Mouse (Mus musculus): ENCODE results near the gene Hectd4. TPM values are rescaled to one million over a fixed set of nuclear protein-coding genes. Genes with fewer than 3 reads are reported as not detected.

Gene Hectd4
- polyA plus RNA-seq, 1 experiment = 79.8 TPM

DNA sequence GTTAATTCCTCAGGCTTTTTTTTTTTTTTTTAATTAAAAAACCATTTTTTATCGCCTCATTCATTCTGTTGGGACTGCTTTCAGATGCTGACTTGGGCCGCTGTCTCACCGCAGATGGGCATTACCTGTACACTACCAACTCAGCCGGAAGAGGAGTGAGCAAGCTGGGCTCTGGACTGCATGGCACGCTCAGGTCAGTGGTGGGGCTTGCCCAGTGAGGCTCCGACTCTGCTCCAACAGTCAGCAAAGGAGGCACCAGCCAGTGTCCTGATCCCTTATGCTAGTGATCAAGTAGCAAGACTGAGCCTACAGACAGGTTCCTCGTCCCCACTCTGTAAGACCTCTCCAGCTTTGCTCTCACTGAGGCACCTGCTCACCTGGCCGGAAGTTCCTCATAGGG lies 42.4 kb downstream of the Hectd4 start:
- H3K27ac ChIP-seq (ENCODE audit: insufficient read depth, low read length) = no peak overlapping the region
- H3K4me1 ChIP-seq (ENCODE audit: control insufficient read depth, insufficient read depth, low read length) = peaks cover 2% of the 10 kb centered on the region; the same call in 1 of the 2 replicates
- TF ChIP-seq CTCF (IDR thresholded peaks at IDR 0.05; ENCODE audit: extremely low read depth, insufficient read depth, low read length) (no peak), POLR2A (IDR thresholded peaks at IDR 0.05; ENCODE audit: extremely low read depth, insufficient read depth, low read length) (no peak)
- H3K4me3 ChIP-seq (ENCODE audit: insufficient read depth, low read length) = no peak overlapping the region

DNA sequence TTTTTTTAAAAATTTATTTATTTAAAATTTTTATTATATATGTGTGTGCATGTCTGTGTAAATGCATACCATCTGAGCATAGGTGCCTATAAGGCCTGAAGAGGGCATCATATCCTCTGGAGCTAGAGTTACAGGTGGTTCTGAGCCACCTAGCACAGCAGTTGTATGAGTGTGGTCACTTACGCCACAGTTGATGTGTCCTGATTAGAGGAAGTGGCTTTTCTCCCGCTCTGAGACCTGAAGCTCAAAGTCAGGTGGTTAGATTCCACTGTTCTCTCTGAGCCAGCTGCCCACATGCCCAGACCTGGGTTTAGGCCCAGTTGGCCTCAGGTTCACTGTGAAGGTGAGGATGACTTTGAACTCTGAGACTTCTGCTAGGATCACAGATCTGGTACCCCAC lies 44.6 kb downstream of the Hectd4 start:
- TF ChIP-seq CTCF (IDR thresholded peaks at IDR 0.05; ENCODE audit: extremely low read depth, insufficient read depth, low read length) = no peak
- no peak for TF ChIP-seq POLR2A (IDR thresholded peaks at IDR 0.05; ENCODE audit: extremely low read depth, insufficient read depth, low read length)
- Histone ChIP-seq H3K4me3 (ENCODE audit: insufficient read depth, low read length) (no peak overlapping the region), H3K27ac (ENCODE audit: insufficient read depth, low read length) (no peak overlapping the region), H3K4me1 (ENCODE audit: control insufficient read depth, insufficient read depth, low read length) (no peaks in the 10 kb centered on the region)

DNA sequence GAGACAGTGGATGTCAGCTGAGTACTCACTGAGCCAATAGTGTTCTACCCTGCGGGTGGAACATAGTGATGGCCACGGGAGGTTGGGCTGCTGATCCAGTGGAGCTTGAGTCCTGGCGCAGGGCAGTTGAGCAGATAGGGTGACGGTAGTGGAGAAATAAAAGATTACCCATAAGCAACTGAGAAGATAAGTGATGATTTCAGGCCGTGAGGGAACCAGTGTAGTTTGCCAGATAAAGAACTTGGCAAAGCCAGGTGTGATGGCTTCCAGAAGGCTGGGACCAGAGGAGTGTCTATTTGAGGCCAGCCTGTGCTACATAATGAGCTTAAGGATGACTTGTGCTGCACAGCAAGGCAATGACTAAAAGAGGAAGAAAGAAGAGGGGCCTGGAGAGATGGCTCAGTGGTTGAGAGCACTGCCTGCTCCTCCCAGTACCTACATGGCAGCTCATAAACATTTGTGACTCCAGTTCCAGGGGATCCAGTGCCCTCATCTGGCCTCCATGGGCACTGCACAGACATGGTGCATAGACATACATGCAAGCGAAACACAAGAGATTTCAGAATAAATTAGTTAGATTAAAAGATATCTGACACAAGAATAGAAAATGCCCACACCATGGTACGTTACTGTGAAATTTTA lies 46.8 kb downstream of the Hectd4 start:
- H3K4me3 ChIP-seq (ENCODE audit: insufficient read depth, low read length) = no peak overlapping the region
- H3K27ac ChIP-seq (ENCODE audit: insufficient read depth, low read length) = no peak overlapping the region
- peaks cover 2% of the 10 kb centered on the region; the same call in 1 of the 2 replicates for H3K4me1 ChIP-seq (ENCODE audit: control insufficient read depth, insufficient read depth, low read length)
- TF ChIP-seq POLR2A (IDR thresholded peaks at IDR 0.05; ENCODE audit: extremely low read depth, insufficient read depth, low read length) (no peak), CTCF (IDR thresholded peaks at IDR 0.05; ENCODE audit: extremely low read depth, insufficient read depth, low read length) (peak; percentile 72)

DNA sequence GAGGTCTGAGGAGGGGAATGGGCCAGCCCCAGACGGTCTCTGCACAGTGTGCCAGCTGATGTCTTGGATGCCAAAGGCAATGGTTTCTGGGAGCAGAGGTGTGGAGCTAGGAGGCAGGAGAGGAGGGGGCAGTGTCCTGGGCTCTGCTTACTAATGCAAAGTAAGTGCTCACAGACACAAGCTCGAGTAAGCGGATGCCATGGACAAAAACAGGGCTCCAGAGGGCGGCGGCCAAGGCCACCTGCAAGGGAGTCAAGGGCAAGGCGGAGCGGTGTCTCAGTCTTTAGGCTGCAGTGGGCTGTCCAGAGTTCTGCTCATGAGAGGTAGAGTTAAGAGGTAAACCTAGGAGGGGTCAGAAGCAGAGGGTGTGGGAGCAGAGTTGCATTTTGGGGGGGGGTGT lies 51.0 kb downstream of the Hectd4 start:
- no peak overlapping the region for H3K4me3 ChIP-seq (ENCODE audit: insufficient read depth, low read length)
- peaks cover 2% of the 10 kb centered on the region; the same call in 1 of the 2 replicates for H3K4me1 ChIP-seq (ENCODE audit: control insufficient read depth, insufficient read depth, low read length)
- no peak for TF ChIP-seq POLR2A (IDR thresholded peaks at IDR 0.05; ENCODE audit: extremely low read depth, insufficient read depth, low read length)
- no peak for TF ChIP-seq CTCF (IDR thresholded peaks at IDR 0.05; ENCODE audit: extremely low read depth, insufficient read depth, low read length)
- H3K27ac ChIP-seq (ENCODE audit: insufficient read depth, low read length) = no peak overlapping the region

DNA sequence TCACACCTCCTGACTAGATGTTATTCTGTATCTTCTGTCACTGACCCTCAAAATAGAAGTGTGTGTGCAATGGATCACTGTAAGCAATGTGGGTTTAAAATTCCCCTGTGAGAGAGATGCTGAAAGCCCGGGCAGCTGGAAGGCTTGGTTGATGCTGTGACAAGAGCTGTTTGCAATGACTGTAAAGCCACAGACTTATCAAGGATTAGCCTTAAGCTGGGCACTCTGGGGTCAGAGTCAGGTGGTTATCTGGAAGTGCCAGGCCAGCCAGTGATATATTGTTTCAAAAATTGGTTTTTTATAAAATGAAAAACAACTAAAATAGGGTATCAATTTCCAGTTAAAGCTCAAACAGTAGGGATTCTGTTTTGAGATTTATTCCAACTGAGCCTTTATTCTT lies 56.8 kb downstream of the Hectd4 start:
- H3K4me3 ChIP-seq (ENCODE audit: insufficient read depth, low read length) = no peak overlapping the region
- TF ChIP-seq POLR2A (IDR thresholded peaks at IDR 0.05; ENCODE audit: extremely low read depth, insufficient read depth, low read length) (no peak), CTCF (IDR thresholded peaks at IDR 0.05; ENCODE audit: extremely low read depth, insufficient read depth, low read length) (no peak)
- no peak overlapping the region for H3K27ac ChIP-seq (ENCODE audit: insufficient read depth, low read length)
- peaks cover 2% of the 10 kb centered on the region; the same call in 1 of the 2 replicates for H3K4me1 ChIP-seq (ENCODE audit: control insufficient read depth, insufficient read depth, low read length)

DNA sequence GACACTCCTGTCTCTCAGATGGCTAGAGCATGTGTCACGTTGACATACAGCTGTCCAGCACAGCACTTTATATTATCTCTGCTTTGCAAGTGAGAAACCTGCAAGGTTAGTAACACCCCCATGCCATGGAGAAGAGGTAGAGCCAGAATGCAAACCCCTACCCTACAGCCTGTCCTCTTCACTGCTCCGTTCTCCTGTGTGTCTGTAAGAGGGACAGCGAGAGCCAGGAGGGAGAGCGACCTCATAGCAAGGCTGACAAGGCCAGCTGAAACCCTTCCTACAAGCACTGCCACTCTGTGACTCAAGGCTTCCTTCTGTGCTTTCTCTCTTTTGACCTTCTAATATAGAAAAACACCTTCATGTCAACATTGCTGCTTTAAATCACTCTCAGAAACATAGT lies 60.4 kb downstream of the Hectd4 start:
- no peak for TF ChIP-seq CTCF (IDR thresholded peaks at IDR 0.05; ENCODE audit: extremely low read depth, insufficient read depth, low read length)
- TF ChIP-seq POLR2A (IDR thresholded peaks at IDR 0.05; ENCODE audit: extremely low read depth, insufficient read depth, low read length) = no peak
- Histone ChIP-seq H3K4me3 (ENCODE audit: insufficient read depth, low read length) (no peak overlapping the region), H3K4me1 (ENCODE audit: control insufficient read depth, insufficient read depth, low read length) (peaks cover 3% of the 10 kb centered on the region; the same call in 1 of the 2 replicates), H3K27ac (ENCODE audit: insufficient read depth, low read length) (no peak overlapping the region)

DNA sequence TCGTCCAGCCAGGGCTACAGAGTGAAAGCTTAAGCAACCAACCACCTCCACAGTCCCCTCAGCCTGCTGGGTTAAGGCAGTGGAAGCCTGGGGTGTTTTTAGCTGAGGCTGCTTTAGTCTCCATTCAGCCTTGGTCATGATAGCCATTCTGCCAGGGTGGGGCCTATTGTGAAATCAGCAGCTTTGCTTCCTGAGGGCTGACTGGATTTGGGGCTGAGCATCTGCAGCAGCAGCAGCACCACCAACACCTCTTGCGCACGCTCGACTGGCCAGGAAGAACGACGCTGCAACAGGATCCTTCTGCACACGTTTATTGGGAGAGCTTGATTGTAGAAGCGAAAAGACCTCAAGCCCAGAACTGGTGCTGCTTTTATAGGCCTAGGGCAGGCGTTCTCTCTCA lies 63.0 kb downstream of the Hectd4 start:
- H3K4me1 ChIP-seq (ENCODE audit: control insufficient read depth, insufficient read depth, low read length) = peaks cover 6% of the 10 kb centered on the region
- no peak overlapping the region for H3K27ac ChIP-seq (ENCODE audit: insufficient read depth, low read length)
- TF ChIP-seq CTCF (IDR thresholded peaks at IDR 0.05; ENCODE audit: extremely low read depth, insufficient read depth, low read length) = no peak
- no peak overlapping the region for H3K4me3 ChIP-seq (ENCODE audit: insufficient read depth, low read length)

DNA sequence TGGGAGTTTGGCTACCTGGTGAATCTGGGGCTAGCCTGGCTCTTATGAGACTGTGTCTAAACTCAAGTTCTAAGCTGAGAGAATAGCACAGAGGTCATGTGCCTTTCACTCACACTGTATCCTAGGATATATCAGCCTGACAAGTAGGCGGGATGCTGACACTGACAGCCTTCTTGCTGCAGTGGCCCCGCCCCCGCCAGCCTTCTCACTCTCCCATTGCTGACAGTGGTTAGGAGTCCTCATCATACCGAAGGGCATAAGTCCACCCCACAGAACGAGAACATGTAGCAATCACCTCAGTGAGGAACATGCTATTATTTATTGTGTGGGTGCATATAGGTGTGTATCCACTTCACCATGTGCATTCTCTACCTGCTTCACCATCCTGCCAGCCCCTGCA lies 64.8 kb downstream of the Hectd4 start:
- H3K4me1 ChIP-seq (ENCODE audit: control insufficient read depth, insufficient read depth, low read length) = peaks cover 6% of the 10 kb centered on the region
- H3K4me3 ChIP-seq (ENCODE audit: insufficient read depth, low read length) = no peak overlapping the region
- H3K27ac ChIP-seq (ENCODE audit: insufficient read depth, low read length) = no peak overlapping the region
- TF ChIP-seq POLR2A (IDR thresholded peaks at IDR 0.05; ENCODE audit: extremely low read depth, insufficient read depth, low read length) (no peak), CTCF (IDR thresholded peaks at IDR 0.05; ENCODE audit: extremely low read depth, insufficient read depth, low read length) (no peak)

DNA sequence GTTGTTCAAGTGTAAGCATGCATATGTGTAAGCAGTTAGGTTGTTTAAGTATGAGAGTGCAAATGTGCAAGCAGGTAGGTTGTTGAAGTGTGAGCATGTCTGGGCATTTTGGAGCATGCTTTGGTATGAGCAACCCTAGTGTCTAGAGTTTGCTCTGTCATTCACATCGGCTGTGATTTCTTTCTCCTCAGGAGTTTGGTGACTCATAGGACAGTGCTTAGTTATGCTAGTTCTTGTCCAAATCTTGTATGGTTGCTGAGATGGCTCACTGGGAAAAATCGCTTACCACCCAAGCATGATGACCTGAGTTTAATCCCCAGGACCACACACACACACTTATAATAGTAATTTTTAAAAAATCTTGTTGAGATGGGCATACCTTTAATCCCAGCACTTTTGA lies 67.2 kb downstream of the Hectd4 start:
- no peak overlapping the region for H3K4me3 ChIP-seq (ENCODE audit: insufficient read depth, low read length)
- H3K4me1 ChIP-seq (ENCODE audit: control insufficient read depth, insufficient read depth, low read length) = peaks cover 10% of the 10 kb centered on the region
- no peak for TF ChIP-seq CTCF (IDR thresholded peaks at IDR 0.05; ENCODE audit: extremely low read depth, insufficient read depth, low read length)
- no peak for TF ChIP-seq POLR2A (IDR thresholded peaks at IDR 0.05; ENCODE audit: extremely low read depth, insufficient read depth, low read length)
- H3K27ac ChIP-seq (ENCODE audit: insufficient read depth, low read length) = no peak overlapping the region

DNA sequence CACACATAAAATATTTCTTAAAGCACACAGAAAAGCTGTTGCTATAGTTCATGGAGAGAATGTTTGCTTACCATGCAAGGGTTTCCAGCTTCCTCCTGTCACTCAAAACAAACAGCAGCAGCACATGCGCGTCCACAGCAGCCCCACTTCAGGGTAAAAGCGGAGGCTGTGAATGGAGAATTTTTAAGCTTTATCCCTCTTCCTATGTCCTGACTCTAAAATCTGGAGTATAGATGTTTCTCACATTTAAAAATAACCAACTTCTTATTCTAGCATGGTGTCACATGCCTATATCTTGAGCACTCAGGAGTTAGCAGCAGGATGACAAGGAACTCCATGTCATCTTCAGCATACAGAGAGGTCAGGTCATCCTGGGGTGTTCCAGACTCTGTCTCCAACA lies 70.3 kb downstream of the Hectd4 start:
- H3K4me3 ChIP-seq (ENCODE audit: insufficient read depth, low read length) = no peak overlapping the region
- H3K27ac ChIP-seq (ENCODE audit: insufficient read depth, low read length) = no peak overlapping the region

More for the DNA sequence above, 70.3 kb downstream of the Hectd4 start:
- peaks cover 11% of the 10 kb centered on the region for H3K4me1 ChIP-seq (ENCODE audit: control insufficient read depth, insufficient read depth, low read length)
- TF ChIP-seq CTCF (IDR thresholded peaks at IDR 0.05; ENCODE audit: extremely low read depth, insufficient read depth, low read length) = no peak
